Mouse (Mus musculus): ENCODE results near the gene Dtl. TPM values are rescaled to one million over a fixed set of nuclear protein-coding genes. Genes with fewer than 3 reads are reported as not detected.

Dtl gene
- total RNA-seq, 1 experiment, result 43.6 TPM

GRCm38 (mm10) chr1:191574871-191575457 lies 380 bp downstream of the Dtl start:
- no peaks in the 10 kb centered on the region for H3K9me3 ChIP-seq (ENCODE audit: control insufficient read depth, insufficient read depth, low read depth, low read length)
- peak; percentile 61 for DNase-seq (ENCODE audit: low read depth, low spot score)
- 0 out of 4 replicates have a peak, but pooled peaks cover 0 to 4% of the 10 kb centered on the region in 2 experiments for H3K4me1 ChIP-seq (ENCODE audit: control insufficient read depth in 2 of 2, insufficient read depth in 2 of 2, low read length in 2 of 2, poor library complexity in 1 of 2)
- TF ChIP-seq CHD2 (IDR thresholded peaks at IDR 0.05; ENCODE audit: low read depth, low read length), result peak; percentile 52; the same call in 1 of the 2 replicates
- no peak for TF ChIP-seq ZNF384 (IDR thresholded peaks at IDR 0.05; ENCODE audit: low read depth, low read length)
- TF ChIP-seq ZC3H11A (IDR thresholded peaks at IDR 0.05; ENCODE audit: borderline replicate concordance, low read depth, low read length), result no peak
- TF ChIP-seq MAFK (IDR thresholded peaks at IDR 0.05; ENCODE audit: insufficient read depth, low read depth, low read length), result no peak
- no peak for TF ChIP-seq HCFC1 (IDR thresholded peaks at IDR 0.05; ENCODE audit: borderline replicate concordance, insufficient read depth, low read length)
- H3K4me3 ChIP-seq (ENCODE audit: insufficient read depth in 1 of 2, low read depth in 1 of 2, low read length in 2 of 2, poor library complexity in 1 of 2, severe bottlenecking in 1 of 2), result peak overlapping the region; percentile 88 to 91
- in situ Hi-C loops (cut with MboI; ENCODE audit: low sequenced_read_pairs in 2 of 2, unreplicated experiment in 2 of 2), result loop anchor here in 1 of 2 experiments (25.0 kb wide), 1 partner anchor 237 kb away; the partner anchor contains the start of gene Nek2
- H3K27ac ChIP-seq (ENCODE audit: insufficient read depth, low read depth, low read length, poor library complexity, severe bottlenecking), result peak overlapping the region; percentile 88
- peaks cover 4% of the 10 kb centered on the region for H3K36me3 ChIP-seq (ENCODE audit: control insufficient read depth, insufficient read depth, low read length, poor library complexity, severe bottlenecking)
- peak overlapping the region; percentile 99 for H3K9ac ChIP-seq (ENCODE audit: insufficient read depth, low read depth, low read length, poor library complexity, severe bottlenecking)

- TF ChIP-seq CHD2 (IDR thresholded peaks at IDR 0.05; ENCODE audit: low read depth, low read length) (no peak), ZC3H11A (IDR thresholded peaks at IDR 0.05; ENCODE audit: borderline replicate concordance, low read depth, low read length) (no peak), HCFC1 (IDR thresholded peaks at IDR 0.05; ENCODE audit: borderline replicate concordance, insufficient read depth, low read length) (no peak), ZNF384 (IDR thresholded peaks at IDR 0.05; ENCODE audit: low read depth, low read length) (no peak), MAFK (IDR thresholded peaks at IDR 0.05; ENCODE audit: insufficient read depth, low read depth, low read length) (no peak)
- H3K27ac ChIP-seq (ENCODE audit: insufficient read depth, low read depth, low read length, poor library complexity, severe bottlenecking), result no peak overlapping the region; the same call in 1 of the 2 replicates
These were observed 1.3 kb downstream of the Dtl start for GRCm38 (mm10) chr1:191573906-191574639.

GRCm38 (mm10) chr1:191570415-191570814 lies 4.9 kb downstream of the Dtl start:
- Histone ChIP-seq H3K36me3 (ENCODE audit: control insufficient read depth, insufficient read depth, low read length, poor library complexity, severe bottlenecking) (peaks cover 13% of the 10 kb centered on the region), H3K4me1 (ENCODE audit: control insufficient read depth in 2 of 2, insufficient read depth in 2 of 2, low read length in 2 of 2, poor library complexity in 1 of 2) (0 out of 4 replicates have a peak, but pooled peaks cover 0 to 4% of the 10 kb centered on the region in 2 experiments), H3K9me3 (ENCODE audit: control insufficient read depth, insufficient read depth, low read depth, low read length) (no peaks in the 10 kb centered on the region), H3K4me3 (ENCODE audit: insufficient read depth in 1 of 2, low read depth in 1 of 2, low read length in 2 of 2, poor library complexity in 1 of 2, severe bottlenecking in 1 of 2) (no peak overlapping the region), H3K27ac (ENCODE audit: insufficient read depth, low read depth, low read length, poor library complexity, severe bottlenecking) (no peak overlapping the region), H3K9ac (ENCODE audit: insufficient read depth, low read depth, low read length, poor library complexity, severe bottlenecking) (no peak overlapping the region)
- in situ Hi-C loops (cut with MboI; ENCODE audit: low sequenced_read_pairs in 2 of 2, unreplicated experiment in 2 of 2), result no loop called here
- DNase-seq (ENCODE audit: low read depth, low spot score), result no peak
- TF ChIP-seq HCFC1 (IDR thresholded peaks at IDR 0.05; ENCODE audit: borderline replicate concordance, insufficient read depth, low read length) (no peak), CHD2 (IDR thresholded peaks at IDR 0.05; ENCODE audit: low read depth, low read length) (no peak), ZC3H11A (IDR thresholded peaks at IDR 0.05; ENCODE audit: borderline replicate concordance, low read depth, low read length) (no peak), MAFK (IDR thresholded peaks at IDR 0.05; ENCODE audit: insufficient read depth, low read depth, low read length) (no peak), ZNF384 (IDR thresholded peaks at IDR 0.05; ENCODE audit: low read depth, low read length) (no peak)

More at GRCm38 (mm10) chr1:191573906-191574639, 1.3 kb downstream of the Dtl start:
- Histone ChIP-seq H3K4me1 (ENCODE audit: control insufficient read depth in 2 of 2, insufficient read depth in 2 of 2, low read length in 2 of 2, poor library complexity in 1 of 2) (0 out of 4 replicates have a peak, but pooled peaks cover 0 to 4% of the 10 kb centered on the region in 2 experiments), H3K4me3 (ENCODE audit: insufficient read depth in 1 of 2, low read depth in 1 of 2, low read length in 2 of 2, poor library complexity in 1 of 2, severe bottlenecking in 1 of 2) (peak overlapping the region; percentile 88 to 91), H3K36me3 (ENCODE audit: control insufficient read depth, insufficient read depth, low read length, poor library complexity, severe bottlenecking) (peaks cover 4% of the 10 kb centered on the region), H3K9ac (ENCODE audit: insufficient read depth, low read depth, low read length, poor library complexity, severe bottlenecking) (peak overlapping the region; percentile 99), H3K9me3 (ENCODE audit: control insufficient read depth, insufficient read depth, low read depth, low read length) (no peaks in the 10 kb centered on the region)
- in situ Hi-C loops (cut with MboI; ENCODE audit: low sequenced_read_pairs in 2 of 2, unreplicated experiment in 2 of 2), result no loop called here
- DNase-seq (ENCODE audit: low read depth, low spot score), result peak; percentile 11

GRCm38 (mm10) chr1:191569625-191570024 lies 5.7 kb downstream of the Dtl start:
- H3K27ac ChIP-seq (ENCODE audit: insufficient read depth, low read depth, low read length, poor library complexity, severe bottlenecking), result no peak overlapping the region
- in situ Hi-C loops (cut with MboI; ENCODE audit: low sequenced_read_pairs in 2 of 2, unreplicated experiment in 2 of 2), result no loop called here
- no peak overlapping the region for H3K4me3 ChIP-seq (ENCODE audit: insufficient read depth in 1 of 2, low read depth in 1 of 2, low read length in 2 of 2, poor library complexity in 1 of 2, severe bottlenecking in 1 of 2)
- H3K4me1 ChIP-seq (ENCODE audit: control insufficient read depth in 2 of 2, insufficient read depth in 2 of 2, low read length in 2 of 2, poor library complexity in 1 of 2), result 0 out of 4 replicates have a peak, but pooled peaks cover 0 to 4% of the 10 kb centered on the region in 2 experiments
- H3K9me3 ChIP-seq (ENCODE audit: control insufficient read depth, insufficient read depth, low read depth, low read length), result no peaks in the 10 kb centered on the region
- no peak overlapping the region for H3K9ac ChIP-seq (ENCODE audit: insufficient read depth, low read depth, low read length, poor library complexity, severe bottlenecking)
- TF ChIP-seq CHD2 (IDR thresholded peaks at IDR 0.05; ENCODE audit: low read depth, low read length) (no peak), HCFC1 (IDR thresholded peaks at IDR 0.05; ENCODE audit: borderline replicate concordance, insufficient read depth, low read length) (no peak), ZNF384 (IDR thresholded peaks at IDR 0.05; ENCODE audit: low read depth, low read length) (no peak), MAFK (IDR thresholded peaks at IDR 0.05; ENCODE audit: insufficient read depth, low read depth, low read length) (no peak)
- peaks cover 13% of the 10 kb centered on the region for H3K36me3 ChIP-seq (ENCODE audit: control insufficient read depth, insufficient read depth, low read length, poor library complexity, severe bottlenecking)
- DNase-seq (ENCODE audit: low read depth, low spot score), result no peak
